Mouse (Mus musculus) T-cell, adult 2 months (primary cell): ENCODE results near the gene Zfp324.
A peak's percentile ranks its signal among the peaks of the same experiment; 100 is the strongest.
"Not testable (repeated sequence)": the region's sequence is repeated elsewhere in the genome, so short reads cannot be mapped to it uniquely, and the experiment has no call there.

Source experiments
- DNase-seq: peaks from one replicate; pipeline ENCODE4 v3.0.0; 2022; ENCODE audit warnings: low spot score

Gene Zfp324

GRCm38 (mm10) chr7:12965678-12966091, at the start of gene Zfp324:
TSS of gene Zfp324 (plus strand) at chr7:12965838.
- peak; percentile 85 for DNase-seq

- not testable (repeated sequence) for DNase-seq
Observed at GRCm38 (mm10) chr7:12920495-12920894, 45.1 kb upstream of the Zfp324 start.

DNA sequence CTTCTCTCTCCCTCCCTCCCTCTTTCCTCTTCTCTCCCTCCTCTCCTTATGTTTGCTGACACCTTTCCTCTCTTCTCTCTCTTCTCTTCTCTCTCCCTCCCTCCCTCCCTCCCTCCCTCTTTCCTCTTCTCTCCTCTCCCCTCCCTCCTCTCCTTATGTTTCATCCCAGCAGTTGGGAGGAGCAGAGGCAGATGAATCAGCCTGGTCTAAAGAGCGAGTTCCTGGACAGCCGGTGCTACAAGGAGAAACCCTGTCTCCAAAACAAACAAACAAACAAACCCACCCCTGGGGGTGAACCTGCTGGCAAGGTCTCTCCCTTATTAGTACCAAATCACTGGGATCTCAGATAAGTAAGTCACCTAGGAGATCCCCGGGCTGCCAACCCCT, 44.3 kb upstream of the Zfp324 start:
- no peak for DNase-seq

- DNase-seq, result peak; percentile 98
Observed at GRCm38 (mm10) chr7:12921705-12922465, 43.8 kb upstream of the Zfp324 start, which contains the start of gene Rps5. TSS of gene Rps5 (plus strand) at chr7:12922290.

DNA sequence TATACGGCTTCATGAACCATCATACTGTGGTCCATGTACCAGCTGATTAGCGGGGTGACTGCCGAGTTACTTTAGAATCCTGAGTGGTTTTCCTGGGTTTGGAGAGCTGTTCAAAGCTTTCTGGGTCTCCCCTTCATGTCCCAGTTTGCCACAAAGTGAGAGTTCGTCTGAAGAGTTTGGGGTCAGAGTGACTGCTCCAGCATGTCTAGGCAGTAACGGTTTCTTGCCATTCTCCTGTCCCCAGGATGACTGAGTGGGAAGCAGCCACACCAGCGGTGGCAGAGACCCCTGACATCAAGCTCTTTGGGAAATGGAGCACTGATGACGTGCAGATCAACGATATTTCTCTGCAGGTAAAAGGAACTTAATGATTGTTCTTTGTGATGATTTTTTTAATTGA, 42.9 kb upstream of the Zfp324 start:
- no peak for DNase-seq

GRCm38 (mm10) chr7:12926316-12926715, 39.3 kb upstream of the Zfp324 start:
- no peak for DNase-seq

- DNase-seq, result no peak
Observed at GRCm38 (mm10) chr7:12927191-12927680, 38.4 kb upstream of the Zfp324 start, which contains the start of gene Rnf225. TSS of gene Rnf225 (plus strand) at chr7:12927416.

DNA sequence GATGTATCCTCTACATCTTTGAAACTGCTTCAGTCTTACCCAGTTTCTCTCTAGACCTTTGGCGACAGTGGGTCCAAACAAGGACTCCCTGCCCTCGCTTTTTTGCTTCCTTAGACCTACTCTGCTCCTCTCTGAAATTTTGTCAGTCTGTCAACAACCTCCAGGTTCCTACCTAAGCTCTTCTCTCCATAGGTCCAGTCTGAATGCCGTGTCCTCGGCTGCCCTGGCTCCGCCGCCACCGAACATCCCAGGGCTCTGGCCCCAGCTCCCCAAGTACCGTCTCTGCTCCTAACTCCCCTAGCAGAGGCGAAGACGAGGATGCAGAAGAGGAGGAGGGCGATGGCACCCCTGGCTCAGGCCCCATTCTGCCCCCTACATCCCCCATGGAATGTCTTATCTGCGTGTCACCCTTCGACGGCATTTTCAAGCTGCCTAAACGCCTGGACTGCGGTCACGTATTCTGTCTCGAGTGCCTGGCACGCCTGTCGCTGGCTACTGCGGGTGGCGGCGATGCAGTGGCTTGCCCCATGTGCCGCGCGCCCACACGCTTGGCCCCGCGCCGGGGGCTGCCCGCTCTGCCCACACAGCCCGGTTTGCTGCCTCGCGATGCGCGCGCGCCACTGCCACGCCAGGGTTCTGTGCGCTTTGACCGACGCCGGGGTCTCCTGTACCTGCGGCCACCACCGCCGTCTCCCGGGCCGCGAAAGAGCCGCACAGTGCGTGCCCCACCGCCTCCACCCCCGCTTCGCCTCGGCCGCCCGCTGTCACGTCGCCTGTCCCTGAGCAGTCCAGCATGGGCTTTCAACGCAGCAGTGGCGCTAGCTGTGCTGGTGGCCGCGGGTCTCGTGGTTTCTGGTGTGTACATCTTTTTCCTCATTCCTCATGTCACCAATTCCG, 37.7 kb upstream of the Zfp324 start:
- DNase-seq, result no peak

- no peak for DNase-seq
Observed at GRCm38 (mm10) chr7:12933615-12934140, 32.0 kb upstream of the Zfp324 start.

- DNase-seq, result no peak
Observed at GRCm38 (mm10) chr7:12934808-12935207, 30.8 kb upstream of the Zfp324 start.

DNA sequence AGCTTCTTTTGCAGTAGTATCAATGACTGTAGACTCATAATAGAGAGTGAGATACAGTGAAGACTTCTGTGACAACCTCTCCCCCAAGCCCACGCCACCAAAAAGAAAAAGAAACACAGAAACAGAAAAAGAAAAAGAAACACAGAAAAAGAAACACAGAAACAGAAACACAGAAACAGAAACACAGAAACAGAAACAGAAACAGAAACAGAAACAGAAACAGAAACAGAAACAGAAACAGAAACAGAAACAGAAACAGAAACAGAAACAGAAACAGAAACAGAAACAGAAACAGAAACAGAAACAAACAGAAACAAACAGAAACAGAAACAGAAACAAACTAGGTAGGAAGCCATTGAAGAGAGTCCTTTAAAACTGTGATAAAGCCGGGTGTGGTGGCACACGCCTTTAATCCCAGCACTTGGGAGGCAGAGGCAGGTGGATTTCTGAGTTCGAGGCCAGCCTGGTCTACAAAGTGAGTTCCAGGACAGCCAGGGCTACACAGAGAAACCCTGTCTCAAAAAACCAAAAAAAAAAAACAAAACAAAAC, 28.3 kb upstream of the Zfp324 start:
- DNase-seq, result not testable (repeated sequence)

GRCm38 (mm10) chr7:12940599-12940998, 25.0 kb upstream of the Zfp324 start:
- DNase-seq, result no peak

DNA sequence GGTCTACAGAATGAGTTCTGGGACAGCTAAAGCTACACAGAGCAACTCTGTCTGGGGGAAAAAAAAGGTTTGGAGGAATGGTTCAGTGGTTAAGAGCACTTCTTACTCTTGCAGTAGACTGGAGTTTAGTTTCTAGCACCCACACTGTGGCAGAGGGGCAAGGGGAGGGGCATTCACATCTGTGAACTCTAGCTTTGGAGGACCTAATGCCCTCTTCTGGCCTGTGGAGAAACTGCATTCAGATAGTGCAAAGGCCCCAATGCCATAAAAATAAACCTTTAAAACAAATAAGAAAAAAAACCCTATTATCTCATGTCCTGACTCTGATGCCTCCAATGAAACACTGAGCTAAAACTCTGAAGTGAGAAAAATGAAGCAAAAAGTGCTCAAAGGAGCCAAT, 22.1 kb upstream of the Zfp324 start:
- DNase-seq, result peak; percentile 40

GRCm38 (mm10) chr7:12949032-12949871, 16.4 kb upstream of the Zfp324 start:
- DNase-seq, result peak; percentile 96

DNA sequence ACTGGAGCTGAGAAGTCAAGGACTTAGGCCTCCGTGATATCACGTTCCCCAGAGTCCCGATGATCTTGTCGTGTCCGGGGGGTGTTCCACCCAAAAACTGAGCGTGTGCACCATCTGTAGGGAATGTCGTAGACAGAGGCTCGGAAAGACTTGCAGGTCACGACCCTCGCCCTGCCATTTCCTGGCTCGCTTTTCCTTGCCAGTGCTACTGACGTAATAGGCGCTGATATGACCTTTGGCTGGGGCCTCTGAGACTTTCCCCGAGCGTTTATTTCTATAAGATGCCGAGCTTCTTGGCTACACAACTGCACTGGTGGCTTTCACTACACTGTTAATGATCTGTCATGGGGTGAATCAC, 15.8 kb upstream of the Zfp324 start:
- DNase-seq, result no peak

DNA sequence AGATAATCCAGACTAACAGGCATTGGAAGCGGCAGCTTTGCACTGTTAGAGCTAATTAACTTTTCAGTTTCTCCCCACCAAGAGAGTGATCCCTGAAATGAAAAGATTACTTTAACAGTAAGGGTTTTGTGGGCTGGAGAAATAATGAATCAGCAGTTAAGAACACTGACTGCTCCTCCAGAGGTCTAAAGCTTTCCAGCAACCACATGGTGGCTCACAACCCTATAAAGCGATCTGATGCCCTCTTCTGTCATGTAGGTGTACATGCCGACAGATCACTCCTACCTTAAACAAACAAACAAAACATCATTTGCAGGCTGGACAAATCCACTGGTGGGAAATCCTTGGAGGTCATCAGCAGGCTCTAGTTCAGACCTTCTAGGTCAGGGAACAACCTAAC, 10.7 kb upstream of the Zfp324 start:
- DNase-seq, result no peak

GRCm38 (mm10) chr7:12957511-12957910, 8.1 kb upstream of the Zfp324 start:
- DNase-seq, result no peak

GRCm38 (mm10) chr7:12958948-12959347, 6.7 kb upstream of the Zfp324 start:
- DNase-seq, result no peak

DNA sequence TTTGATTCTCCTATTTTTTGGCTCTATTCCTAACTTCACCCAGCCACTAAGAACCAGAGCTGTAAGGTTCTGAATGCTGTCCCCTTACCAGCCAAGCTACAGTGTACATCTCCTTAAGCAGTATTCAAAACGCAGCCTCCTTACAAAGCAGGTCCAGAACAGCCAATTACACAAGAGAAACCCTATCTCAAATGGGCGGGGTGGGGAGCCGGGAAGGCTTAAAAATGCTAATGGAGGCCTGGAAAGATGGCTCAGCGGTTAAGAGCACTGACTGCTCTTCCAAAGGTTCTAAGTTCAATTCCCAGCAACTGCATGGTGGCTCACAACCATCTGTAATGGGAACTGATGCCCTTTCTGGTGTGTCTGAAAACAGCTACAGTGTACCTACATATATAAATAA, 5.9 kb upstream of the Zfp324 start:
- DNase-seq, result no peak

GRCm38 (mm10) chr7:12961511-12962141, 4.0 kb upstream of the Zfp324 start:
- DNase-seq, result peak; percentile 82
